Mouse (Mus musculus) left cerebral cortex, postnatal 36 days (tissue): Measurements from ENCODE around the gene Dnajc15. TPM values are rescaled to one million over a fixed set of nuclear protein-coding genes. Genes with fewer than 3 reads are reported as not detected.

Experiments used
- DNase-seq, 2 experiments: peaks; one replicate each; pipeline ENCODE4 v3.0.0; 2021 to 2022; ENCODE audit warnings: low spot score in 2 of 2, mixed read lengths in 1 of 2
- intact Hi-C: fragments of 180-260 bp; cut with DNase I; formaldehyde crosslinking; loops from one replicate; pipeline ENCODE4 v1.15.1; 2025
- total RNA-seq, 2 experiments: library from RNA; stranded (reverse); gene quantifications; 2 replicates each; pipeline ENCODE4 v1.2.3; 2021

Gene Dnajc15
- total RNA-seq, 2 experiments from 2014 or later: 60.7 to 77.0 TPM

DNA sequence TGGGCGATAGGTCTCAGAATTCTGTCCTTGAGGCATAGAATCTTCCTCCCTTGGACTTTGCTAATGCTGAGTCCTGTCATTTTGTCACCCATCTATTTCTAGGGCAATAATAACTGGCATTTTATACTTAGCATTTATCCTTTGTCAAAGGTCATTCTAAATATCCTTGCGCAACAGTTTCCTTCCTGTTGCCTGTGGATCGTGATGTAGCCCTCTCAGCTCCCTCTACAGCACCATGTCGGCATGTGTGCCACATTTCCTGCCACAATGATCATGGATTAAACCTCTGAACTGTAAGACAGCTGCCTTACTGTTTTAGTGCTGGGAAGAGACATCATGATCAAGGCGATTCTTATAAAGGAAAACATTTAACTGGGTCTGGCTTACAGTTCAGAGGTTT lies 68.6 kb downstream of the Dnajc15 start:
- no peak for DNase-seq
- intact Hi-C loops: no loop called here

DNA sequence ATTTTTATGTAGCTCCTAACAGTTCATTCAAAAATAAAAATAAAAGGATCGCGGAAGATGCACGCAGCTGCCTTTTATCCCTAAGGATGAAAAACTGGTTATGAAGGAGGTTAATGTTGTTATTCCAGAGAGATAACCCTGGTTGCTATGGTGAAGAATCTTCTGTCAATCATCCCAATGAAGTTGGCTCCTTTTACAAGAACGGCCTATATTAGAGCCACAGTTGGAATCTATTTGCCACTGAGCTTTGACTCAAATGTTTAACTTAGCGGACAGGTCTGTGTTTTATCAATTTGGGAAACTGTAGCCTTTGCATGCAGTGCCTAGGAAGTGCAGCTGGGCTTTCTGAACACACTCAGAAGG lies 72.7 kb downstream of the Dnajc15 start:
- intact Hi-C loops: no loop called here
- DNase-seq: no peak

DNA sequence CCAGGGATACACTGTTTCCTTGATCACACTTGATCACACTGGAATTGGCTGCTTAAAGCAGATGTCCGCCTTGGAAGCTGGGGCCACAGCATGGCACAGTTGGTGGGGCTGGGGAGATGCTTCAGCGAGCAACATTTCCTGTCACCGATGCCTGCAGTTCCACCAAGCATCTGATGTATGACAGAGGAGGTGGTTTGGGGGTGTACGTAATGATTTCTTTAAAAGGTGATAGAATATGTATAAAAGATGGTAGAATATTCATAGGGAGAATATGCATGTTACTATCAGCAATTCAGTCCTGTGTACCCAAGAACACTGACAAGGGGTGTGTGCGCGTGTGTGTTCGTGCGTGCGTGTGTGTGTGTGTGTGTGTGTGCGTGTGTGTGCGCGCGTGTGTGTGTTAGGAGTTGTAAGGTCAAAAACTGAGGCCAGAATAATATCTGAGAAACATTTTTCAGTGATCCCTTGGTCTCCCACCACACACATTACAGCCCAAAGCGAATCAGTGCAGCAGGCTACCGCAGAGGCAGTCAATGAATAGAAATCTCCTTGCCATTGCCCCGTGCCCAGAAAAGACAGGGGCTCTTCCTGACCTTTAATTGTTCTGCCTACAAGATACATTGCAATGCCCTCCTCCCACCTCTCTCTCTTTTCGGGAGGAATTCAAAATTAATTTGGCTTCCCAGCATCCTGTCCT lies 73.2 kb downstream of the Dnajc15 start:
- intact Hi-C loops: no loop called here
- no peak for DNase-seq

DNA sequence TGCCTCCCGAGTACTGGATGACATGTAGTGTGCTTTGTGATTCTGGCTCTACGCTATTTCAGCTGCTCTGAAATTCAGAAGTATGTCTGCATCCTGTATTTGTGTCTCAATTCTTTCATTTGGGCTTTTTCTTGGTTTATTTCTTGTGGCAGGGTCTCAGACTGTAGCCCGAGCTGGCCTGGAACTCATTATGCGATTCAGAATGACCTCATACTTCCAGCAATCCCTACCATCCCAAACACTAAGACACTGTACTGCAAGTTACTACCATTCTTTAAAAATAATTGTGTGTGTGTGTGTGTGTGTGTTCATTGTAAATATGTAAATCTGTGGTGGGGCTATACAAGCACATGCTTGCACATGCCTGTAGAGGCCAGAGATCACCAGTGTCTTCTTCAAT lies 78.4 kb downstream of the Dnajc15 start:
- intact Hi-C loops: no loop called here

DNA sequence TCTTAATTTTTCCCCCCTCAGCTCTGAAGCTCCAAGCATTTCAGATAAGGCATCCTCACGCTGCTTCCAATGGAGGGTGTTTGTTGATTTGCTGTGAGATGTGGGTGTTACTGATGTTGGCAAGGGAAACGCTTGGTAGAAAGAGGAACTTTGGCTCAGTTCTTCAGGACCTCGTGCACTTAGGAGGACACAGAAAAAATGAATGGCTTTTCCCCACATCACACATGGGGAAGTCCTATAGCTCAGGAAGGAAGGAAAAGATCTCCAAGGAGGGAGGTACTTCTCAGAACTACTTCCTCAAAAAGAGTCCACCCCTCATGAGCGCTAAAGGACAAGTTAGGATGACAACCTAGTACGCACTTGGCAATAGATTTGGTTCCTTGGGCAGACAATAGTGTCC lies 79.7 kb downstream of the Dnajc15 start:
- no peak for DNase-seq
- intact Hi-C loops: no loop called here

More for the DNA sequence above, 78.4 kb downstream of the Dnajc15 start:
- no peak for DNase-seq

DNA sequence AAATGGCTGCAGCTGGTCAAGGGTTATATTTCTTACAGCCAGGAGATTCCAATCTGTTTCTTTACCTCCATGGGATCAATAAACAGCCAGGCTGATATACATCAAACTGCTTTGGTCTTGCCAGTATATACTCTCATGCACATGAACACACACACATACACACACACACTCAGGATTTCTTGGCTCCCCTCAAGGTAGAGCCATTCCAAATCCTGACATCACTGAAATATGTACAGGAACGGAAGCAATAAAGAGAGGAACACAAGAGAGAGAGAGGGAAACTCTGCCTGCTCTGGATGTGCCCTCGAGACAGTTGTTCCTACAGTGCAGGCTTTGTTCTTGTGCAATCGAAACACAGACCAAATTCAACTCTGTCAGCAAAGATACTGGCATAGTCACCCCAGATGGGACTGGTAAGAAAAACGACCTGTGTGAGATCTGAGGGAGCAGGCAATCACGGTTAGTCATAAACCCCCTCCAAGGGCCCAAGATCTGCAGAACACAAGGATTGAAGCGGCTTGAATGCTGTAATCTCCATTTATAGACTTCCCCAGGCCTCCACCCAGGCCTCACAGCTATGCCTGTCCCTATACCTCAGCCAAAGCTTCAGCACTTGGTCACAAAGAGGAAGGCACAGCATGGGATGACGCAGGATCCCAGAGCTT lies 80.5 kb downstream of the Dnajc15 start:
- DNase-seq: no peak
- intact Hi-C loops: no loop called here

DNA sequence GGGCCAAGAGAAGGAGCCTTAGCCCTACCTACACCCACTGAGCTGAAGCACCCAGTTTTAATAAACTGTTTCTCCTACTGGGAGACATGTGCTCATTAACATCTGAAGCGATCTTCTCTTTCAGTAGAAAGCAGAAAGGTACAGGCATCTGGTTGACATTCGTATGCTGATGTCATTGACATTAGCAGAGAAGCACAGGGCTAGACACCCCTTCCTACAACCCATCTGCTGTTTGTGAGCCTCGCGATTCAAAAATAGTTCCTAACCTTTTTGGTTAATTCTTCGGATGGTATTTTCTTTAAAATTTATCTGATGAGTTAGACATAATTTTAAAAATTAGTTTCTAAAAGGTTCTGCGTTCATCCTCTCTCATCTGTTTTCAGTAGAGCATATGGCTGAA lies 81.9 kb downstream of the Dnajc15 start:
- intact Hi-C loops: no loop called here
- DNase-seq: no peak

DNA sequence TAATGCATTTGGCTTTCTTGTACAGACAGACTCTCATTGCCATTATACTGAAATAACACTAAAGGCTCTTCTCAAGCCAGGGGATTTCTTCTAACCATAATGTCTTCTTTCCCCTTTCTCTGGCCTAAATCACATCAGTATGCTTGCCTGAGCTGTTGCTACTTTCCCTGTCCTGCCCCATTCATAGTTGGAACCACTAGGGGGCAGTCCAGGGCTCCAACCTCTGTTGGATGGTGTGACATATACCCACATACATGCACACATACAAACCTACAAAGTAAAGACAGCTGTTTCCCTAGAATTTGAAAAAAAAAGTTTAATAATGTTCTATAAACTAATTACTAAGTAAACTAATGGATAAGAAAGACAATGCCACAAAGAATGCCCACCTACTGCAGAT lies 91.7 kb downstream of the Dnajc15 start:
- no peak for DNase-seq
- intact Hi-C loops: no loop called here

DNA sequence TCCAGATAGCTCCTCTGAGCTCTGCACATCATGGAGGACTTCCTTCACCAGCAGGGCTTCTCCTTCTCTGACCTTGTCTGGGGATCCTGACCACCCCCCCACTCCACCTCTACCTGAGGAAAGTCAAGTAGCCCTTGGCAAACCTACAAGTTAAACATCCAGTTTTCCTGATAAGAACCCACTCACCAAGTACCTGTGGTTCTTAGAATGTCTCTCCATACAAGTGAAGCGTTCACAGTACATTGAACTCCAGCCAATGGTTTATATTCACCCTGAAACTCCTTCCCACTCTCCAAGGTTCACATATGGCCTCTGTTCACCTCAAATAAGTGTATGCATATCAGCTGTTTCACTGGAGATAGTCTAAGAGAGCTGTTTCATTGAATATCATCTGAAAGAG lies 97.6 kb downstream of the Dnajc15 start:
- no peak for DNase-seq
- intact Hi-C loops: no loop called here

DNA sequence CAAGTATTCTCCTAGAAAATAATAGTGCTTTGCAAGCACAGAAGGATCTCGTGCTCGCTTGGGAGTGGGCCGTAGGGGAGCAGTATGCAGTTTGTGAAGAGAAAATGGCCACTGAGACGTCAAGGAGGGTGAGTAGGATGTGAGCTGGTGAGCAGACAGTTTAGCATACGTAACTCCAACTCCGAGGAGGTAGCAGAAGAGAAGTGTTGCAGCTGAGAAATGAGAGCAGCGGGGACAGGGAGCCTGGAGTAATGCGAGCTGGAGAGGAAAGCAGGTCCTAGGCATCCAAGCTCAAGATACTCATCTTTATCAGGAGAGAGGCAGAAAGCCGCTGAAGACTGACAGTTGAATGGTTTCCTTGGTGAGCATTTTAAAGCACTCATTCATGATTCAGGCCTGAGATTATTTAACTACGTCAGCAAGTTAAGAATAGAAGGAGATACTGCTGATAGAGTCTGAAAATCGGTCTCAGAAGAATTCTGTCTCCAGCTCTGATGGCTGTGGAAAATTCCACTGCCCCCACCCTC lies 98.9 kb downstream of the Dnajc15 start:
- DNase-seq: peak in 1 of 2 experiments; percentile 7
- intact Hi-C loops: no loop called here

DNA sequence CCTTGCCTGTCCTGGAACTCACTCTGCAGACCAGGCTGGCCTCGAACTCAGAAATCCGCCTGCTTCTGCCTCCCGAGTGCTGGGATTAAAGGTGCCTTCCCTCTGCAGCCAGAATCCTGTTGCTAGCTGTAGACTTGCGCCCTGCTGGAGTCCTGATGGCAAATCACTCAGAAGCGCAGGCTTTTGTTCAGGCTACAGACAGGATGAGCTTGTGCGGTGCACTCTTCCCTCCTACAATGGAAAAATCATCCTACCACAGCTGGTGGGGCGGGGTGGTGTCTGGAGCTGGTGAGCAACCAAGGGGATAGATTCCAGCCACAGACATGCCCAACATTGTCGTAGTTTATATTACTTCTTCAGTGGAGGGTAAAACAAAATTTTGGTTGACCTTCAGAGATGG lies 101.6 kb downstream of the Dnajc15 start:
- no peak for DNase-seq
- intact Hi-C loops: no loop called here

DNA sequence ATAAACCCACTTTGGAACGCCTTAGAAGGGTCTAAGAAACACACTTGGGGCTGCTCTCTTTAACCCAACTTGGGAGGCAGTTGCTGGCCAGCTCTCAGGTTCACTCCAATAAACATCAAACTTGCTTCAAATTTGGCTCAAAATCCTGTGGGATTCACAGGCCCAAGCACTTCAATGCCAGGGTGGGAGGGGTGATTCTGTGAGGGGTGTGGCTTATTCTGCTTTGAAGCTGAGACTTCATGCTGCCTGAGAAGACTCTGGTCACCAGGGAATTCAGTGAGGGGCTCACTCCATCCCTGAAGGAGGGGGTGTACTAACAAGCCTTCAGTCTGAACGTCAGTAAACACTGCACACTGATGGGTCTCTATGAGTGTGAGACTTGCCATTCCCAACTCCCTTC lies 103.3 kb downstream of the Dnajc15 start:
- intact Hi-C loops: no loop called here
- DNase-seq: no peak

Other genes with a start within 250 kb of the Dnajc15 start
- under 1 TPM; 0.27 to 0.32 TPM for gene Epsti1, start 29.1 kb upstream of the Dnajc15 start, total RNA-seq
- gene Fam216b, start 213.9 kb upstream of the Dnajc15 start, total RNA-seq: under 1 TPM in 1 of 2 experiments, not detected in 1; 0.39 TPM